Mouse (Mus musculus) embryo, embryonic 10.5 days (tissue): ENCODE measurements at regions not wholly inside any gene's neighbourhood (a gene's known extent, or its start where the extent isn't known, plus 50 kb on each side); places are given as distances from the start of the nearest gene placed in this dataset.
A peak's percentile ranks its signal among the peaks of the same experiment; 100 is the strongest.

ENCODE experiments used
- DNase-seq: peaks from one replicate; pipeline ENCODE4 v3.0.0-alpha.2; 2015; ENCODE audit warnings: low spot score

DNA sequence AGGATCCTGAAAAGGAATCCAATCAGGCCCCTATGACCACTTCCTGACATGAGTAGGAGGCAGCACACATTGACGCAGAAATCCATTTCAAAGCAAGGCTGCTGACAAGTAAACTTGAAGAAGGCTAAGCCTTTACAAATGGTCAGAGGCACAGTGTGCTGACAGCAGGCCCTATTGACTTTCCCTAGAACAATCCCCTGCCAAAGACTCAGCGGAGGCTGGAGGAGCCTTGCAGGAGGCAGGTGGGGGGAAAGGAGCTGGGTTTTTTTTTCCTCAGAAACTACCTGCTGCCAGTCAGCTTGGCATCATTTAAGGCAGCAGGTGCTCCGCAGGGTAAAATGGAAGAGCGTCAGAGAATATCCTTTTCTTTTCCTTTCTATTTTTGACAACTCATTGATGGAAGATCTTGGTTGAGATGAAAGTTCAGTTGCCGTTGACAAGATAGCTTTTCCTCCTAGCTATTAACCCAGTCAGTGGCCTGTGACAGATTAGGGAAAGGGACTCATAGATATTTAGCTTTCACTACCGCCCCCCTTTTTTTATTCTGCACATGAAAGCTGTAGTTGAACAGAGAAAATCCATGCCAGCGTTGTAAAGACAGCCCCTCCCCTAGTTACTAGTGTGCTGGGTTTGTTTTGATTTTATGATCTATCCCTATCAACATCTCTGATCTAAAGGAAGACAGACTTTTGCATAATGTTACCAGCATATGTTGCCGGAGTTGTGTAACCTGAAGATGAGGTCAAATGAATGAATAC, 210.6 kb downstream of the Csnka2ip start:
- no peak for DNase-seq

DNA sequence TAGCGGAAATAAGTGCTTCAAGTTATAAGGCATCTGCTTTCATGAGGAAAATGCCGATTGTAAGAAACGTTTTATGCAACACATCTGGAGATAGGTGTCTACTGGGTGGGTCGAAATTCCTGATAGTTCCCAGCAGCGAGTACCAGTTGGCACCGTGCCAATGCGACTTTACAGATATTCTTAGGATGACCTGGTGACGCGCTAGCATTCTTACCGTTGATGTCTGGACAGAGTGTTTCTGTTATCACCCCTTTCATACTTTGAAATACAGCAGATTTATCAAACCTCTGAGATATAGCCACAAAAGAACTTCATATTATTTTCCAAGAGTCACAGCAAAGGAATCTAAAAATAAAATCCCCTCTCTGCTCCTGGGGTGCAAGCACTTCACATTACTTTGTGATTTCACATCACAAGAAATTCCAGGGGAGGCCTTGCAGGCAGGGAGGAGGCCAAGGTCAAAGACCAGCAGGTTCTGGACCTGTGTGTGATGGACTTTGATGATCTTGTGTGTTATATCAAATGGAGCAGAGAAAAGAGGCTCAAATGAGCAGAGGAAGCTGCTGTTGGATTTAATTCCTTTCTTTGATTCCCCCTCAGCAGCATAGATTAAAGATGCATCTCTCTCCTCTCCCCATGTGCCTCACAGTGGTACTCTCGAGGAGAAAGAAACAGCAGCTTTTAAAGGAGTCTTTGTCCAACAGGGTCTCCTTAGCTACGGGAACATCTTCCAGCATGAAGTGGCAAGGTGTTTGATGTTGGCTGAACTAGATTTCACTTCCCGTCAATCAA, 233.4 kb downstream of the Csnka2ip start:
- no peak for DNase-seq

DNA sequence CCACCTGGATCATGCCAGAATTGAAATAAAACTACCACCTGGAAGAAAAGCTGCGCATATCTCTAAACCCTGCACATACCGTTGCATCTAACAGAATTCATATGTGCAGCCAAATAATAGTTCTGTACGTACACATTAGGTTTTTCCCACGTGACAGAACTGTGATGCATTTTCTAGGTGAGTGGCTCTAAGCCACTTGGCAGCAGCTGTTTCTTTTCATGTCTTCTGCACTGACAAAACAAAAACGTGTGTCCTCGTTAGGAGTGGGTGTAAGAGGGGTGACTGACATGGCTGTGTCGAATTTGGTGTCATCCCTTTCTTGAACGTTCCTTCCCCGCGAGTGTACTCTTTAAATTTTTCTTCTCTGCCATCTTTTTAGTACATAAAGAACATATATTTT, 254.3 kb downstream of the Csnka2ip start:
- DNase-seq, result no peak

DNA sequence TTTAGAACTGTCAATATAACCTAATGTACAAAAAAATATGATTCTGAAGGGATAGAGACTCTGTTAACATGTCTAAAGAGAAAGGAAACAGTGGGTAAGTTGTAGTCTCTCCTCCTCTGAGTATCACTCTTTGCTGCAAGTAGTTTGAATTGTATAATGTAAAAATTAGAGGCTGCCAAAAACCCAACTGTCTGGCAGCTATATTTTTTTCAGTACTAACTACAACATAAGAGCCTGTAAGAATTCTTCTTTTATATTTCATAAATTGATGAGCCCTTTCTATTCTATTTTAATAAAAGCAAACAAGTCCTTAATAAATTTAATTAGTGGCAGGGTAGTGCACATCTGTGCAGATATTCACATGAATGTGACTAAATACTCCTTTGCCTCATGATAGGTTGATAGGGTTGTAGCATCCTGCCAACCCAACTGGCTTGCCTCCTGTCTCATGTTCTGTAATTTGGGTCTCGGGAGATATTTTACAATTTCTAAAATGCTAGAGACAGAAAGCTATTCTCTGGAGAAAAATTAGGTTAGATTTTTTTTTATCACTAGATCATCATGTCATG, 269.2 kb downstream of the Csnka2ip start:
- no peak for DNase-seq

DNA sequence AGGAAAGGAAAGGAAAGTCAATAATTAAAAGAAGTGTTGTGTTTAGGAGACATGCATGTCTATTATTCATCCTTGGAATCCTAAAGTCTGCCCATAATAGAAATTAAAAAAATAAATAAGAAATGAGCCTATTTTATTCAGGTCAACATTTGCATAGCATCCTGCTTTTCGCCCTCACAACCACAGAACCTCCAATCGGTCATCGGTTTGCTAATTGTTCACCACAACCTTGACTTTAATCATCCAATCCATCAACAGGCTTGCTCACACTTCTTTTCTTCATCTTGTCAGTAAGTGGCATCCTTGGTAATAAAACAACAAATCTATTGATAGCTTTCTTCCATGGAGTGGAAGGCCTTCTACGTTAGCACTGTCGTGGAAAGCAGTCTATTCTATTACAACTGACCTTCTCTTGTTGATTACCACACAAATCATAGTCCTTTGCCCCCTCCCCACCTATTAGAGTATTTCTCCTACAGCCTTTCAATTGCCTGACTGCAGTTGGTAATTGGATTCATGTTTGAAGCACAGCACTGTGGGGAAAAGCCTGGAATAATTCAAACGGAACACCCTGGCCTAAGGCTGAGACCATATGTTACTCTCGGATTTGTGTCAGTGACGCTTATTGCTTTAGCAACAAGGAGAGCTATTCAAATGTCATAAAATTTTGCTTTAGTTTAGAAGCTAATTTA, 269.9 kb downstream of the Csnka2ip start:
- peak; percentile 47 for DNase-seq

DNA sequence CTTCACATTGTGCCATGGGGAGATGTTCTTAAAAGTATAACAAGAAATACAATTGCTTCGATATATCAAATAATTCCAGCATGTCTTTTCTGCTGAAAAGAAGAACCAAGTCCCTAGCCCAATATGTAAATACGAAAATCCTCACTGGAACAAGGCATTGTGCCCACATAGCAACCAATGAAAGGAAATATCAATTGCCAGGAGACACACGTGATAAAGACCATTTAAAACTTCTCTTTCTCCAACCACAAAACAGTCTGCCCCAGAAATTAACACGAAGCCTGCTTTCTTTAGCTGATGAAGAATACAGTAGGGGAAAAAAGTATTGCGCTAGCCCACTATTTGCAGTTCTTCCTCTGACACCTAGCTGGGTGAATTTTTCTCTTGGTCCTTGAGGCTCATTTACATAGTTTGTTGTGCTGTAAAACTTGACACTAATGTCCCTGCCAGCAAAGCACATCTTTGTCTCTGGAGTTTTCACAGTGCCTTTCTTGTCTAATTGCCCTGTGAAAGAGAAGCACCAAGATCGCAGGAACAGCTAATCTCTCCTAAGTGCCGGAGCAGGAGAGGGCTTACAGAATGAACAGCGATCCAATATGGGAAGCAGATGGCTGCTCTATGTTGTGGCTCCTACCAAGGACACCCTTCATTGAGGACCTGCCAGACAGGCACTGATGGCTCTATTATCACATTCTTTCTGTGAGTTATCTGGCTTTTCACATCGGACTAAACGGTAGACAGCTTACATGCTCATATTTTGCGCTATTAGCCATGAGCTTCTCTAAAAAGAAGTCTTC, 272.7 kb downstream of the Csnka2ip start:
- peak; percentile 32 for DNase-seq

DNA sequence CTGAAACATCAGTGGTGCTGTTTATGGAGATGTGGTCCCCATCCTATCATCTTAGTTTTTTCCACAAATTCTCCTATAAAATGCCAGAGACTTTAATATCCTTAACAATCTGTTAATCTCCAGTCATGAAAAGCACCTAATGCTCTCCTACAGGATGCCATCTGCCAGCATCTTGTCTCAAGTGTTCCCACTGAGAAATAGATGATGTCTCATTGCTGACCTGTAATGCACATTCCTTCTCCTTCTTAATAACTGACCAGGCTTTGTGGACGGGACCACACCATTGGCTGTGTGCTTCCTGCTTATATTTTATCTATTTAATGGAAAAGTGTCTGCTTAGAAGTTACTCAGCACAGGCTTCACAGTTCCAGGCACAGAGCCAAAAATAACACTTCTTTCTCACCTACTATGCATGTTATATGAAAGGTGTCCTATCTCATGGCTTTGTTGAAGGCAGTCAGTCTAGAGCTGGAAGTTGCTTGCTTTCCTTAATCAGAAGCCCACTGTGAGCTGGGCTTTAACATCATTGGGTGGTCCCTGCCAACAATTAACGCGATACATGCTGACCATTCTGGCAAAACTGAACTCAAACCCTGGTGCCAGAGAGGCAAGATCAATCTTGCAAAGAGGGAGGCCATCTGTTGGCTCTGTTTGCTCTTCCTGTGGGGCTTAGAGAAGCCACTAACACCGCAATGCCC, 283.3 kb downstream of the Csnka2ip start:
- no peak for DNase-seq

DNA sequence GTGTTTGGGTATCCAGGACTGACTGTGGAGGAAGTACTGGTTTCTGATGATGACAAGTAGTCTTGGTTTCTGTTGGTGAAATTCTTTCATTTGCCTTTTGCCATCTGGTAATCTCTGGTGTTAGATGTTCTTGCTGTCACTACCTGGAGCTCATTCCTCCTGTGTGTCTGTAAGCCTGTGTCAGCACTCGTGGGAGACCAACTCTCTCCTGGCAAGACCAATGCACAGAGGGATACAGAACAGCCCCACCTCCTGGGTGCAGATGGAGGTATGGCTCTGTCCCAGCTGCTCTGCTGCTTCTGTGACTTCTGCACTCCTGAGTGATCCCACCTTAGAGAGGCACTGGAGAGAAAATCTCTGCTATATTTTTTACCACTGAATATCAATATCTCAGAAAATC, 285.4 kb downstream of the Csnka2ip start:
- DNase-seq, result no peak

DNA sequence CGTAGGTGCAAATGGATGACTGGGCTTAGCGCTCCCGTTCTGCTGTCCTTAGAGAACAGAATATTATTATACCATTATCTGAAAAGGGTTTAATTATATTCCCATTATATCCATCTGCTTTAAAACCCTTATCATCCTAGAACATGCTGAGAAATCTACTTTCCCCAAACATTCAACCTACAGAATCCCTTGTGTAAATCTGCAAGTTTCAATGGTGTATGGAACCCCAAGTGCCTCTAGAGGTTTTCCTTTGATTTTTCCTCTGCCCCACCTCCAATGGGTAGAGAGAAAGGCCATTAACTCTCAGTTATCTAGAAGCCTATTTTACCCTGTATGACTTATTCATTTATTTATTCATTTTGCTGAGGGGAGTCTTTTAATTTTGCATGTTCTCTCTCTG, 308.7 kb downstream of the Csnka2ip start:
- DNase-seq, result no peak

DNA sequence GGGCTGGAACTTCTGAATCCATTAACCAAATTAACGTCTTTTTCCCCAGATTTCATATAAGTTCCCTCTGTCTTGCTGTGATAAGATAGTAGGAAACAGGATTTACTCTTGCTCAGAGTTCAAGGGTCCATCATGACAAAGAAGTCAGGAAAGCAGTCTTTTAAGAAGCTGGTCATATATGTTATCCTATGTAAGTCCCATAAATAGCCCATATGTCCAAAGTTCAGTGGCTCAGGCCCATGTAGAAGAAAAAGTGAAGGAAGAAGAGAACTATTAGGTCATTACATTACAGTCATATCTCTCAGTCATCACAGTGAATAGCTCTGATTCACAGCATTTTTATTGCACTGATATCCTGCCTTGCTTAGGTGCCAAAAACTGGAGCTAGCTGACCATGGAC, 316.9 kb downstream of the Csnka2ip start:
- DNase-seq, result no peak

DNA sequence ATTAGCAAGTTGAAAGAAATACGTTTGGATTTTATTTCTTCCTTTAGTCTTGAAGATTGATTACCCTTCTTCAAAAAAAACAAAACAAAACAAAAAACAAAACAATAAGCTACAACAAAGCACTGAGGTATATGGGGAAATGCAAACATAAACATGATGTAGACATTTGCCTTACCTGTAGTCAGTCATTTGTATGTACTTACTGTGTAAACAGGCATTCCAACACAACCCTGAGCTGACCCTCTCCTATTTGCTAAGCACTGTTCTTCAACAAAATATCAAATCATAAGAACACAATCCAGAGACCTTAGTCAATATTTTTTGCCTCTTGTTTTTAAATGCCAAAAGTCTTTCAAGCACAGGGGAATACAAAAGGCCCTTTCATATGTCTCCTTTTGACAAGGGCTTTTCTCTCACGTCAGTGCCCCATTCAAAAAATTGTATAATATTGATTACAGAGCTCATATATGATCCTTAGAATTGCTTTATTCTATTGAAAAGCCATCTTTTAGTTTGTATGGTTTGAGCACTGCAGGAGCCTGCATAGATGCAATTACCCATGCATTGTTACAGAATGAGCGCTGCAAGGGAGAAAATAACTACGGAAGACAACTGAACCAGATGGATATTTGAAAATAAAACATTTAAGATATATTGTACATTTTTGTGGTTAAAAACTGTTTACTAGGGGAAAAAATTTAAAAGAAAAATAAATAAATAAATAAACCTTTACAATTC, 326.2 kb downstream of the Csnka2ip start:
- no peak for DNase-seq

DNA sequence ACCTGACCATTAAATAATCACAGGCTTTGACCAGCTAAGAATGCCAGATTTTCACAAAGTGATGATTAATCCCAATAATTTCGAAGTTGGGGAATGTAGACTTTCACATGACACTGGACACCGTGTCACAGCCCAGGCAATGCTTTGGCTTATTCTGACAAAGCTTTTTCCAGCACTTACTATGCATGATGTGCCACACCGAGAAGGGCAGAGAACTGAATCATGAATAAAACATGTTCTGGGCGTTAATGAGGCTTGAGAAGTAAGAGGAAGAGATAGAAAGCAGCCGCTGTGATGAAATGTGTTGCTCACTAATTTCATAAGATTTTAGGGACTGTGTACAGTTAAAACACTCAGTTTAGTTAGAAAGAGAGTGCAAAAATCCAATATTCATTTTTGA, 326.8 kb downstream of the Csnka2ip start:
- DNase-seq, result peak; percentile 46

DNA sequence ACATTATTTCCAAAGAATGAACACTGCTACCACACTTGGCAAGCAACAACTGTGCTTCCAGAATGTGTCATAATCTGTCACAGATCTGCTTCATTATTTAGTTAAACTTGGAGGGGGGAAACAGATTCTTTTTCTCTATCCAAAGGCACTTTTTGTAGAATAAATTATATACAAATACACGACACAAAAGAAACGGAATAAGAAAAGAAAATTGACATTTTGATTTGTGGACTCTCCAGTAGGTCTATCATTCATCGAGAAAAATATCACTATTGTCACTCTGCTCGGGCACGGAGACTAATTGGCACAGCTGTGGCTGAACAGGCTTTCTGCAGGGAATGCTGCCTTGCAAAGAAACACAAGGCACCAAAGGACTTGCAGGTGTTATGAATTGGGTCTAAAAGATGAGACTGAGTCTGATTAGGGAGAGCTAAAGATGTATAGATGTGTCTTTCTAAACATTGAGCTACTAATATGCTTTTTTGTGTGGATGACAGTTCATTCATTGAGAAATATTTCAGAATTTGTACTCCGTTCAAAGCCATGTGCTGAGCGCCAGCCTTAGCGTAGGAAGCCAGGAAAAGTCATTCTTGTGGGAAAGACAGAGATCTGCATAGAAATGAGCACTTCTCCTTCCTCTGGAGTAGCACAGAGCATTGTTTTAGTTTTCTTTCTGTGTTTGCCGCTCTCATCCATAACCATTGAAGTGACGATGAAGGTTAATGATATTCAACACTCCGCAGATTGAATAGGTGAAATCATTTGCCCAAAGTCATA, 337.1 kb downstream of the Csnka2ip start:
- peak; percentile 22 for DNase-seq

DNA sequence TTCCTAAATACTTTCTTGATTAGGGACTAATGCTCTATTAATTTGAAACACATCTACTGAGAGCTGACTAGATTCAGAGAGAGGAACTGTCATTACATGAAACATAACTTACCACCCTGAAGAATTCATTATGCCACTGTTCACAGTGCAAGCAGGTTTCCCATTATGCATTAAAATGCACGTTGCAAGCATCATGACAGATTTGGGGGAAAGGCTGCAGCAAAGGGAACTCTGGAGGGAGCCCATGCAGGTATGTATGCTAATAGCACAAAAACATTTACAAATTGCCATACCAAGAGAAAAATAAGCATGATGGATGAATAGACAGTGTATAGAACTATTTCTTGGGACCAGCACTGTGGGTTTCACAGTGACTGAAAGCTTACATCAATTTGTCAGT, 351.1 kb downstream of the Csnka2ip start:
- no peak for DNase-seq

DNA sequence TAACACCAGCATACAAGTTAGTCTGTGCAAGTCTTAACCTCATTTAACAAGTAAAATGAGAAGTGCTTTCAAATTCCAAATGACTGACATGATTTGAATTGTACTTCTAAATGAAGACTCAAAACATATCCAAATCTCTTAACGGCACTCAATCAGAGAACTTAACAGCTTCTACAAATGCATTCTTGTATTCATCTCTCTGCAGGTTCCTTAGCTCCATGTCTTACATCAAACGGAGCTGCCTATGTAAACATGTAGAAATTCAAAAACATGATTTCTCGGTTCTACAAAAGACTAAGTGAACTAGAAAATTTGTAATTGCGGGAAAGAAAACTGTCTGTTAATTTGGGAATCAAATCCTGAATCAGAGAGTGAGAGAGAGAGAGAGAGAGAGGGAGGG, 353.5 kb downstream of the Csnka2ip start:
- DNase-seq, result no peak

DNA sequence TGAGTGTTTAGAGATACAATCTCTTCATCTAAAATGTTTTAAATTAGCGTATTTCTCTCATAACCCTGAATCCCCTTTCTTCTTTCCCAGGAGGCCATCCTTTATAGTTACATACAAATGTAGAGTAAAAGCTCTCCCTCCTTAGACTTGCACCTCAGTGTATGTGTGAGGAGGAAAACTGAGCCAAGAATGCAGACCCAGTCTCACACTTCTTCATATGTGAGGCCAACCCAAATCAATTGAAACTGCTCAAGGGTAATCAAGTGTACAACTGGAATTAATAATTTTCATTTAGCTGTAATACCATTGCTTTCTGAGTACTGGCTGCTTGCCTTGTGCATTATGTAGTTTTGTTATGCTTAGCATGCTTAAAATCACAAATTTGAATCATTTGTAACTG, 356.3 kb downstream of the Csnka2ip start:
- DNase-seq, result no peak

DNA sequence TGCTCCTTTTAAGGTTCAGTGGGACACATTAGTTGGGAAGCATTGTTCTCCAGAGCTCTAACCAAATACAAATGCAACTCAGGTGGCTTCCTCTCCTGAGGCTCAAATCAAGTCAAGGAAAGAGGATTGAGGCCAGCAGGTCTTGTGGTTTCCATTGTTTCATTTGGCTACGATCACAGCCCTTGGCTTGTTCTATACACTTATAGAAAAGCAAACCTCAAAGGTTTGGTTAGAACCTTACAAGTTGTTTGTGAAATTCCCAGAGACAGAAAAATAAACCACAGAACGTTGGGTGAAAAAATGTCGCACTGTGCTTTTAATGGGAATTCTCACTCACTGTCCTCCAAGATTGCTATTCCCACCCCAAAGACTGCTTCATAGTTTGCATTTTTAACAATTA, 360.4 kb upstream of the Epha3 start:
- DNase-seq, result no peak

DNA sequence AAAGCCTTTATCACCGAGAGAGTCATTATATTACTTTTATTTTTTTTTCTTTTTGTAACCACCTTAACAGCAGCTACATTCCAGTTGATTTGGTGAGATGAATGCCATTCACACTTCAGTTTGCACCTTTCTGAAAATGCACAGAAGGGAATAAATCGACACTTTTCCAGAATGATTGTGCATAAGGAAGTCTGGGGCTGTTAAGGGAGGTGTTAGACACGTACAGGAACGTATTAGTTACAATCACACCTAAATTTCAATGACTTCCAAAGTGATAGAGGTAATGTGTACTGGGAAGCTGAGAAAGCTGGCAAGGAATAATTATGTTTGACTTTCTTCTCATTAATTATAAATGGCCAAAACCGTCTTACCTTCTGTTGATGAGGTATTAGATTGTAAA, 352.7 kb upstream of the Epha3 start:
- DNase-seq, result no peak

DNA sequence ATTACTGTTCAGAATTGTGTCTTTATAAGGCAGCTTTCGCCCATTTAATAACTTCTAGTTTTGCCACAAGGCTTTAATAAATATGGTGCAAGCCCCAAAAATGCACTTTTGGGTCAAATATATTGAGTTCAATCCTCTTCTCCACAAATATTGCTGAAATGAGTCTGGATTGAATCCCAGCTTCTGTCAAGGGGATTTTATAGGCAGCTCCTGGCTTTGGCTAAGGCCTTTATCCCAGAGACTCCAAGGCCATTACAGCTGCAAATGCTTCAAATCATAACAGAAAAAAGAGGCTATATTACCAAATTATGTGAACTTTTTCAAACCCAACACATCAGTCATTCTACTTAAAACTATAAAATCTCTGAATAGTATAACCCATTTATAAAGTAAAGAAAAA, 347.9 kb upstream of the Epha3 start:
- DNase-seq, result no peak
